ENCODE assay signal across 11 mouse cellular contexts in genomic region chr4:131918711-131919500, GRCm38 (mm10). TPM values are rescaled to one million over a fixed set of nuclear protein-coding genes. Genes with fewer than 3 reads are reported as not detected.
DNase-seq lines count a peak whose midpoint lies in the region; ATAC-seq lines count a peak whose summit lies in the region.
"Had no signal": no experiment of that assay in that cellular context is flagged by ENCODE, and none has a peak within 500 bp of the region (broad histone marks: within the 10 kb centered on the region; RNA-seq: fewer than 3 reads in every experiment).

No protein-coding gene starts in this region.

- 1% methylated on average over 15 of the region's 15 CpGs for WGBS in embryonic facial prominence, embryonic 12.5 days
- 11% methylated on average over 15 of the region's 15 CpGs for WGBS in kidney, embryonic 14.5 days

- H3K4me3 ChIP-seq in embryonic facial prominence, embryonic 12.5 days: 0 out of 2 replicates have a peak overlapping the region, but pooled peaks have one; percentile 5
- H3K4me3 ChIP-seq in kidney, embryonic 14.5 days (ENCODE audit: low read length): no peak overlapping the region

- no peaks in the 10 kb centered on the region for H3K9me3 ChIP-seq in embryonic facial prominence, embryonic 12.5 days
- H3K9me3 ChIP-seq in kidney, embryonic 14.5 days (ENCODE audit: control insufficient read depth, low read length): no peaks in the 10 kb centered on the region

- H3K4me2 ChIP-seq in embryonic facial prominence, embryonic 12.5 days (replicated peaks): peak overlapping the region; percentile 86
- H3K4me2 ChIP-seq in kidney, embryonic 14.5 days (replicated peaks; ENCODE audit: low read depth, low read length): no peak overlapping the region; the same call in 1 of the 2 replicates

- H3K36me3 ChIP-seq in embryonic facial prominence, embryonic 12.5 days: no peaks in the 10 kb centered on the region
- peaks cover 4% of the 10 kb centered on the region; the same call in 1 of the 2 replicates for H3K36me3 ChIP-seq in kidney, embryonic 14.5 days (ENCODE audit: control insufficient read depth, insufficient read depth, low read length)

- H3K4me1 ChIP-seq in embryonic facial prominence, embryonic 12.5 days: peaks cover 76% of the 10 kb centered on the region
- peaks cover 58% of the 10 kb centered on the region for H3K4me1 ChIP-seq in kidney, embryonic 14.5 days (ENCODE audit: control insufficient read depth, insufficient read depth, low read length)

- 0 out of 2 replicates have a peak overlapping the region, but pooled peaks have one; percentile 3 for H3K9ac ChIP-seq in embryonic facial prominence, embryonic 12.5 days
- peak overlapping the region; percentile 18; the same call in 1 of the 2 replicates for H3K9ac ChIP-seq in kidney, embryonic 14.5 days (ENCODE audit: low read depth, low read length)

- DNase-seq in heart, adult 18-20 months: peak; percentile 57 to 75
- no peak for DNase-seq in heart, adult 8-10 months (ENCODE audit: low spot score)
- peak; percentile 46 for DNase-seq in lung, postnatal 36 days
- DNase-seq in Muller cell, postnatal 12 days (ENCODE audit: inconsistent ontology term): no peak
- DNase-seq in right cerebral cortex, postnatal 14 days: no peak
- DNase-seq: spleen, adult 18-20 months had no signal

- ATAC-seq in embryonic facial prominence, embryonic 12.5 days (ENCODE audit: insufficient number of reproducible peaks, insufficient read depth, low FRiP score, low TSS enrichment): peak; percentile 32; the same call in 1 of the 2 replicates
- ATAC-seq in kidney, embryonic 14.5 days (ENCODE audit: low FRiP score, low TSS enrichment): peak; percentile 22
- ATAC-seq in erythroid progenitor cell, adult 5-6 weeks (replicated peaks; ENCODE audit: low FRiP score, poor library complexity, severe bottlenecking): no peak

- H3K27me3 ChIP-seq in embryonic facial prominence, embryonic 12.5 days: peaks cover 61% of the 10 kb centered on the region
- H3K27me3 ChIP-seq in kidney, embryonic 14.5 days (ENCODE audit: control insufficient read depth, insufficient read depth, low read length): peaks cover 27% of the 10 kb centered on the region
- H3K27me3 ChIP-seq: CH12.LX had no signal

- H3K27ac ChIP-seq in embryonic facial prominence, embryonic 12.5 days: peak overlapping the region; percentile 96
- H3K27ac ChIP-seq in kidney, embryonic 14.5 days (ENCODE audit: low read depth, low read length): peak overlapping the region; percentile 73

RNA-seq across cellular contexts. Expression of gene Tmem200b, which starts 2.7 kb away (rescaled TPM):
- 1 to 10 TPM; 5.6 to 6.7 TPM for total RNA-seq in heart, adult 18-20 months (2021)
- total RNA-seq in heart, adult 8-10 months (2022): 1 to 10 TPM; 4.3 to 6.5 (median 5.1) TPM
- 4.7 and 5.5 TPM in 2 replicates for polyA plus RNA-seq in embryonic facial prominence, embryonic 12.5 days (2016; fragmentation: Nextera tagmentation; extraction: Ambion mirVana)
- polyA plus RNA-seq in kidney, embryonic 14.5 days (2014; fragmentation: Nextera tagmentation; extraction: Ambion mirVana): 1.8 and 2.1 TPM in 2 replicates
- total RNA-seq in erythroid progenitor cell, adult 5-6 weeks (2015; ENCODE audit: low replicate concordance): not detected in 2 replicates
- total RNA-seq in erythroid progenitor cell, adult 5-6 weeks (2017; ENCODE audit: low replicate concordance): not detected in 2 replicates
- total RNA-seq: CH12.LX; common myeloid progenitor, adult 5-6 weeks had no signal

RNA-seq across cellular contexts. Expression of gene Srsf4, which starts 45.5 kb away (rescaled TPM):
- 10 to 100 TPM; 31.2 to 32.9 TPM for total RNA-seq in heart, adult 18-20 months (2021)
- total RNA-seq in heart, adult 8-10 months (2022): 10 to 100 TPM; 28.6 to 34.4 (median 32.5) TPM
- polyA plus RNA-seq in embryonic facial prominence, embryonic 12.5 days (2016; fragmentation: Nextera tagmentation; extraction: Ambion mirVana): 141 and 143 TPM in 2 replicates
- 82.4 and 118 TPM in 2 replicates for polyA plus RNA-seq in kidney, embryonic 14.5 days (2014; fragmentation: Nextera tagmentation; extraction: Ambion mirVana)
- 85.9 and 87.9 TPM in 2 replicates for total RNA-seq in erythroid progenitor cell, adult 5-6 weeks (2015; ENCODE audit: low replicate concordance)
- total RNA-seq in erythroid progenitor cell, adult 5-6 weeks (2017; ENCODE audit: low replicate concordance): 145 and 167 TPM in 2 replicates

Comparison
In these comparisons a context has a peak if more than half of its experiments do, and no peak if none do; other contexts are left out.
1. DNase-seq: peak in heart, adult 18-20 months (2 of 2) and lung, postnatal 36 days (single experiment); none in heart, adult 8-10 months (single experiment), Muller cell, postnatal 12 days (single experiment) and right cerebral cortex, postnatal 14 days (single experiment).
2. RNA of gene Tmem200b, which starts 2.7 kb away (total RNA-seq): 5.6 to 6.7 TPM in heart, adult 18-20 months and 4.3 to 6.5 TPM in heart, adult 8-10 months; not detected in erythroid progenitor cell, adult 5-6 weeks; every median in the first group is over 4 times any median in the second.